Mouse (Mus musculus) left cerebral cortex, postnatal 14 days (tissue): ENCODE data around the gene Tex13a. TPM values are rescaled to one million over a fixed set of nuclear protein-coding genes. Genes with fewer than 3 reads are reported as not detected.

ENCODE experiments used
- DNase-seq, 2 experiments: peaks; one replicate each; pipeline ENCODE4 v3.0.0; 2021 to 2022; ENCODE audit warnings: low spot score in 2 of 2, mixed read lengths in 1 of 2
- intact Hi-C: fragments of 180-260 bp; cut with DNase I; formaldehyde crosslinking; loops from one replicate; pipeline ENCODE4 v1.15.1; 2025
- long read RNA-seq, 2 experiments: library from polyadenylated mRNA; stranded (forward); transcript quantifications; one replicate each; pipeline ENCODE4 v2.0.0; 2021
- total RNA-seq, 2 experiments: library from RNA; stranded (reverse); gene quantifications; 2 replicates each; pipeline ENCODE4 v1.2.3; 2021

Gene Tex13a
- not detected for total RNA-seq
- long read RNA-seq, experiment 1: 0 reads
- long read RNA-seq, experiment 2: 0 reads

- intact Hi-C loops: no loop called here
- no peak for DNase-seq
Measured at GRCm38 (mm10) chrX:138209480-138209879, at the start of gene Tex13a. Gene Tex13a, minus strand, starts transcription at chrX:138209580.

GRCm38 (mm10) chrX:138234626-138235025 is 25.2 kb upstream of the Tex13a start:
- intact Hi-C loops: no loop called here
- DNase-seq: no peak

- intact Hi-C loops: loop anchor here (5.0 to 10.0 kb wide), 2 partner anchors 505 to 598 kb away; partner anchors contain the start of gene Il1rapl2
- peak; percentile 17 to 38 for DNase-seq
Measured at GRCm38 (mm10) chrX:138170146-138170545, 39.2 kb downstream of the Tex13a start.
